Mouse (Mus musculus) hindbrain, postnatal 0 days (tissue): ENCODE measurements at regions not wholly inside any gene's neighbourhood (a gene's known extent, or its start where the extent isn't known, plus 50 kb on each side); places are given as distances from the start of the nearest gene placed in this dataset.

Experiments
- ATAC-seq: fragments of 200-750 bp; cut with Nextera tagmentation; 2 replicates; pipeline ENCODE4 v1.8.0; 2017; ENCODE audit warnings: mild to moderate bottlenecking, moderate TSS enrichment, moderate library complexity
- DNase-seq: peaks from one replicate; pipeline ENCODE4 v3.0.0-alpha.2; 2015; ENCODE audit warnings: low spot score
- H3K27ac ChIP-seq: fragments of 300-500 bp; sonication (generic); 2 replicates; pipeline ENCODE4 v1.5.1; 2014; ENCODE audit warnings: mild to moderate bottlenecking
- H3K27me3 ChIP-seq: fragments of 300-500 bp; sonication (generic); 2 replicates; pipeline ENCODE4 v1.6.1; 2014; ENCODE audit warnings: low read length, mixed read lengths; ENCODE audit not compliant: insufficient read depth
- H3K36me3 ChIP-seq: fragments of 300-500 bp; sonication (generic); 2 replicates; pipeline ENCODE4 v1.6.1; 2014; ENCODE audit warnings: low read length, mixed read lengths; ENCODE audit not compliant: insufficient read depth
- H3K4me1 ChIP-seq: fragments of 300-500 bp; sonication (generic); 2 replicates; pipeline ENCODE4 v1.6.1; 2014; ENCODE audit warnings: antibody characterized with exemption, low read length, mixed read lengths; ENCODE audit not compliant: insufficient read depth
- H3K4me2 ChIP-seq: fragments of 300-500 bp; sonication (generic); 2 replicates; pipeline ENCODE4 v1.6.1; 2014; ENCODE audit warnings: low read depth, mild to moderate bottlenecking, low read length, moderate library complexity, mixed read lengths
- H3K4me3 ChIP-seq: fragments of 300-500 bp; sonication (generic); 2 replicates; pipeline ENCODE4 v1.5.1; 2014; ENCODE audit warnings: low read length
- H3K9ac ChIP-seq: fragments of 300-500 bp; sonication (generic); replicated peaks from 2 replicates; pipeline ENCODE4 v1.6.1; 2014; ENCODE audit warnings: mild to moderate bottlenecking, low read length, moderate library complexity, mixed read lengths
- H3K9me3 ChIP-seq: fragments of 300-500 bp; sonication (generic); 2 replicates; pipeline ENCODE4 v1.6.1; 2016; ENCODE audit warnings: low read length, mixed read lengths
- CTCF ChIP-seq: IDR thresholded peaks from 2 replicates; pipeline ENCODE4 v1.5.1; 2016; ENCODE audit warnings: antibody characterized with exemption, control low read depth, low read depth
- WGBS: fragments of 180-500 bp; shearing (Covaris S2); extraction: QIAGEN DNeasy Blood & Tissue Kit; methylation state at CpG from one replicate; pipeline ENCODE4 v1.1.7; 2014; 5-methylcytosine and 5-hydroxymethylcytosine counted together

GRCm38 (mm10) chr16:86544121-86544520 is 642.5 kb upstream of the Adamts5 start:
- no peak for ATAC-seq
- no peak overlapping the region for H3K9ac ChIP-seq
- no peaks in the 10 kb centered on the region for H3K9me3 ChIP-seq
- H3K4me2 ChIP-seq, result no peak overlapping the region
- DNase-seq, result no peak
- H3K27me3 ChIP-seq, result no peaks in the 10 kb centered on the region
- 72% methylated on average over 1 of the region's 1 CpGs for WGBS
- H3K4me3 ChIP-seq, result no peak overlapping the region
- H3K4me1 ChIP-seq, result no peaks in the 10 kb centered on the region
- no peak overlapping the region for H3K27ac ChIP-seq
- no peaks in the 10 kb centered on the region for H3K36me3 ChIP-seq
- no peak for TF ChIP-seq CTCF

- DNase-seq (no peak), ATAC-seq (no peak)
- no peak overlapping the region for H3K4me3 ChIP-seq
- TF ChIP-seq CTCF, result no peak
- H3K9ac ChIP-seq, result no peak overlapping the region
- H3K36me3 ChIP-seq, result no peaks in the 10 kb centered on the region
- H3K9me3 ChIP-seq, result no peaks in the 10 kb centered on the region
- H3K4me1 ChIP-seq, result no peaks in the 10 kb centered on the region
- H3K27ac ChIP-seq, result no peak overlapping the region
- H3K27me3 ChIP-seq, result no peaks in the 10 kb centered on the region
- WGBS, result 75% methylated on average over 5 of the region's 5 CpGs
- no peak overlapping the region for H3K4me2 ChIP-seq
Measured at GRCm38 (mm10) chr16:86536479-86536878, 634.9 kb upstream of the Adamts5 start.

- Histone ChIP-seq H3K27ac (no peak overlapping the region), H3K4me1 (no peaks in the 10 kb centered on the region), H3K9ac (no peak overlapping the region), H3K27me3 (no peaks in the 10 kb centered on the region), H3K36me3 (no peaks in the 10 kb centered on the region), H3K4me2 (no peak overlapping the region), H3K9me3 (no peaks in the 10 kb centered on the region), H3K4me3 (no peak overlapping the region)
- ATAC-seq, result no peak
- DNase-seq, result no peak
- TF ChIP-seq CTCF, result no peak
- 92% methylated on average over 3 of the region's 3 CpGs for WGBS
Measured at GRCm38 (mm10) chr16:86524135-86524534, 622.5 kb upstream of the Adamts5 start.

GRCm38 (mm10) chr16:86516935-86517334 is 615.3 kb upstream of the Adamts5 start:
- no peaks in the 10 kb centered on the region for H3K9me3 ChIP-seq
- no peaks in the 10 kb centered on the region for H3K36me3 ChIP-seq
- no peak for TF ChIP-seq CTCF
- H3K4me3 ChIP-seq, result no peak overlapping the region
- no peak overlapping the region for H3K27ac ChIP-seq
- H3K4me1 ChIP-seq, result no peaks in the 10 kb centered on the region
- no peak for ATAC-seq
- 38% methylated on average over 1 of the region's 1 CpGs for WGBS
- H3K9ac ChIP-seq, result no peak overlapping the region
- no peak for DNase-seq
- H3K4me2 ChIP-seq, result no peak overlapping the region
- no peaks in the 10 kb centered on the region for H3K27me3 ChIP-seq

GRCm38 (mm10) chr16:86516144-86516543 is 614.5 kb upstream of the Adamts5 start:
- H3K27me3 ChIP-seq, result no peaks in the 10 kb centered on the region

GRCm38 (mm10) chr16:86501074-86501952 is 599.7 kb upstream of the Adamts5 start:
- Histone ChIP-seq H3K9ac (no peak overlapping the region), H3K9me3 (no peaks in the 10 kb centered on the region), H3K4me2 (no peak overlapping the region), H3K36me3 (no peaks in the 10 kb centered on the region), H3K4me1 (no peaks in the 10 kb centered on the region), H3K27ac (no peak overlapping the region), H3K27me3 (no peaks in the 10 kb centered on the region), H3K4me3 (no peak overlapping the region)
- ATAC-seq, result no peak
- TF ChIP-seq CTCF, result no peak
- WGBS, result 57% methylated on average over 3 of the region's 3 CpGs
- DNase-seq, result no peak

More at GRCm38 (mm10) chr16:86516144-86516543, 614.5 kb upstream of the Adamts5 start:
- no peak overlapping the region for H3K4me2 ChIP-seq
- 30% methylated on average over 3 of the region's 3 CpGs for WGBS
- ATAC-seq (peak; percentile 94), DNase-seq (peak; percentile 69)
- H3K36me3 ChIP-seq, result no peaks in the 10 kb centered on the region
- no peak overlapping the region for H3K4me3 ChIP-seq
- H3K9ac ChIP-seq, result no peak overlapping the region
- H3K4me1 ChIP-seq, result no peaks in the 10 kb centered on the region
- no peaks in the 10 kb centered on the region for H3K9me3 ChIP-seq
- H3K27ac ChIP-seq, result peak overlapping the region; percentile 32; the same call in 1 of the 2 replicates
- TF ChIP-seq CTCF, result no peak

- no peak overlapping the region for H3K27ac ChIP-seq
- no peaks in the 10 kb centered on the region for H3K9me3 ChIP-seq
- H3K9ac ChIP-seq, result no peak overlapping the region
- H3K36me3 ChIP-seq, result no peaks in the 10 kb centered on the region
- H3K4me3 ChIP-seq, result no peak overlapping the region
- TF ChIP-seq CTCF, result no peak
- DNase-seq, result no peak
- H3K4me1 ChIP-seq, result no peaks in the 10 kb centered on the region
- H3K4me2 ChIP-seq, result no peak overlapping the region
- 71% methylated on average over 1 of the region's 1 CpGs for WGBS
- no peaks in the 10 kb centered on the region for H3K27me3 ChIP-seq
- no peak for ATAC-seq
Measured at GRCm38 (mm10) chr16:86475145-86475544, 573.5 kb upstream of the Adamts5 start.
